Mouse (Mus musculus) CD8-positive naive resting alpha-beta T cell, adult 2 months (primary cell): Measurements from ENCODE around the gene Tekt1.
A peak's percentile ranks its signal among the peaks of the same experiment; 100 is the strongest.
"Not testable (repeated sequence)": the region's sequence is repeated elsewhere in the genome, so short reads cannot be mapped to it uniquely, and the experiment has no call there.

Experiments
- DNase-seq, 2 experiments: peaks; one replicate each; pipeline ENCODE4 v3.0.0; 2022; ENCODE audit warnings: low read depth in 2 of 2, low spot score in 2 of 2

Tekt1 gene

DNA sequence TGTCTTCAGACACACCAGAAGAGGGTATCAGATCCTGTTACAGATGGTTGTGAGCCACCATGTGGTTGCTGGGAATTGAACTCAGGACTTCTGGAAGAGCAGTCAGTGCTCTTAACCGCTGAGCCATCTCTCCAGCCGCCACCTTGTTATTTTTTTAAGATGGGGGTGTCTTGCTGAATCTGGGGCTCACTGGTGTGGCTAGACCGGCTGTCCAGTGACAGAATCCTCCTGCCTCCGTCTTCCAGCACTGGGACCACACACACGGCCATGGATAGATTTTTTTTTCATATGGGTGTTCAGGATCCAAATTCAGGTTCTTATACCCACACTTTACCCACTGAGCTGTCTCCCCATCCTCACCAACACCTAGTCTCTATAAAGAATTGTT, 19.0 kb downstream of the Tekt1 start:
- DNase-seq: not testable (repeated sequence)

DNA sequence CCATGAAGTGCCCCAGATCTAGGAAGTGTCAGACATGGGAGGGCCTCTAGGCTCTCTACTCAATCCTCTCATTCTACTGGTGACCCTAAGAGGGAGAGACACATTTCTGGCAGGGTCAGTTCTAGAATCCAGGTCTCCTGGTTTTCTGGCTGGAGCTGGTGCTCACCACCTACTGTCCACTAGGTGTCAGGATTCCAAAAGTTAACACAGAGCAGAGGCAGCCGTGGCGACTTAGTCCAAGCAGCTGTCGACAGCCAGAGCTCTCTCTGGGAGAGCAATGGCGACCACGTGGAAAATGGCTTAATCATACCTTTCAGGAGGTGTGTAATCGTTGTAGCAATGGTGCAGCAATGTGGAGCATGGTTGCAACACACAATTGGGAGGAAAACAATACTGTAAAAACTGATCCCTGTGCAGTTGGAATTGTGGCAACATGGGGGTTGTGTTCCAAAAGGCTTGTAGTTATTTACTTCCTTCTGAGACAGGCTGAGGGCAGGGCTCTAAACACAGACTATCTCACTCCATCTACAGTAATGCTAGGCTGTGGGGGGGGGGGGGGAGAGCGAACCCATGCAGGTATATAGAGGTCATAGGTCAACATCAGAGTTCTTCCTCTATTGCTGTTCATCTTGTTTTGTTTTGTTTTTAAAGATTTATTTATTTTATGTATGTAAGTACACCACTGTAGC, 19.5 kb downstream of the Tekt1 start:
- DNase-seq: no peak

DNA sequence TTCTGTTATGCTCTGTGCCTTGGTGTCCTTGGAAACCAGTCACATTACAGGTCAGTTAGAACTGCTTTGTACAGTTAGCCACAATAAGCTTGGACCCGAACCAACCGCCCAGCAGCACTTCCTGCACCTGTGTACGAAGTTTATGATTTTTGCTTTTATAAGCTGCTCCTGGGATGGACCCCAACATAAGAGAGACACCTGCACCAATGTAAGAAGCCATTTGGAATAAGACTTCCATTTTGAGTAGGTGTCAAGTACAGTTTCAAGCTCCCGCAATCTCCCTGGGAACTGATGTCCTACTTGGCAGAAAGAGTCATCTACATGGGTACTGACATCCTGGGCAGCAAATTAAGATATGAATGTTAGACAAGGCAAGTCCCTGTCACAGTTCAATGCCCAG, 22.5 kb downstream of the Tekt1 start:
- no peak for DNase-seq

DNA sequence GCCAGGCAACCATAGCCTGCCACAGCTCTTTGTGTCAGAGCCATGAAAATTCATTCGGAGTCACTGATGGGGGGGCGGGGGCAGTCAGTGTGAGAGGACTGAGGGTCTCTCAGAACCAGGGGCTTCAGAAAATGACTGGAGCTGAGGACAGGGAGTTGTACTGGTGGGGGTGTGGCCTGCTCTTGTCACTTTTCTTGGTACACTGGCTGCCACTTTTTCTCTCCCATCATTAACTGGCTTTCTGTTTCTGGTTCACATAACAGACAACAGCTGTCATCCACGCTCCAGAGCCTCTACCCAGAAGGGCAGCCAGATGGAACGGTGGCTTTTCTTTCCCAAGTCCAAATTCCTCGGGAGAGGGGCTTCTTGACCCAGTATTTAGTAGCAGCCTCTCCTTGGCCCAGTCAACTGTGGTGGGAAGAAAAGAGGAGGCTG, 23.8 kb downstream of the Tekt1 start:
- DNase-seq: no peak

DNA sequence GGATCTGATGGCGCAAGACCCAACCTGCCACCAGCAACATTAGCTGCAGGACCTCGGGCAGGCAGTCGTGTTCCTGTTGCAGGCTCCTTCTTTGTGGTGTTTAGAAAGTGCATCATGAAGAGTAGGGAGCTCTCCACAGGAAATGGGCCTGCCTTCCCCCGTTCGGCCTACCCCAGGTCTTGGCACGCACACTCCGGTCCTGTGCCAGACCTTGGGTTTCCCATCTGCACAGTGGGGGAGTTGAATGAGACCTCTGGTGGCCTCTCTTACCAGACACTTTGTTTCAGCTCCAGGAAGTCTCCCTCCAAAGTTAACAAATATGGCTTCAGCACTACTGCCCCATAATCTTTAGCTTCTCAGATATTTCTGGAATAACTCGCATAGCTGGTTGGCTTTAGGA, 25.5 kb downstream of the Tekt1 start:
- no peak for DNase-seq

DNA sequence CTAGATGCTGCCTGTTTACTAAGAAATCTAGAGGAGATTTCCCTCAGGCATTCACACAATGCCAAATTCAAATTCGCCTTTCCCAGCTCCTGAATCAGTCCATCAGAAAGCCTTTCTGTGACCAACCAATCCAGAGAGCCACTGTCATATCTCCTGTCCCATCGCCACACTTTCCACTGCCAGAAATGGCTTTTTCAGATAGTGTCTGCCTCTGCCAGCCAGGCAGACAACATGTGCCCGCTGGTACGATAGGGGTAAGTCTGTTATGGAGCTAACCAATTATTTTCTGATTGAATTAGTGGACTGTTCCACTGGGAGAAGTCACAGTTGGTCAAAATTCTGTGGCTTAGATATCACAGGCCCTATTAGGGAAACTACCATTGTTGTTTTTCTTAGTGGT, 27.6 kb downstream of the Tekt1 start:
- no peak for DNase-seq

DNA sequence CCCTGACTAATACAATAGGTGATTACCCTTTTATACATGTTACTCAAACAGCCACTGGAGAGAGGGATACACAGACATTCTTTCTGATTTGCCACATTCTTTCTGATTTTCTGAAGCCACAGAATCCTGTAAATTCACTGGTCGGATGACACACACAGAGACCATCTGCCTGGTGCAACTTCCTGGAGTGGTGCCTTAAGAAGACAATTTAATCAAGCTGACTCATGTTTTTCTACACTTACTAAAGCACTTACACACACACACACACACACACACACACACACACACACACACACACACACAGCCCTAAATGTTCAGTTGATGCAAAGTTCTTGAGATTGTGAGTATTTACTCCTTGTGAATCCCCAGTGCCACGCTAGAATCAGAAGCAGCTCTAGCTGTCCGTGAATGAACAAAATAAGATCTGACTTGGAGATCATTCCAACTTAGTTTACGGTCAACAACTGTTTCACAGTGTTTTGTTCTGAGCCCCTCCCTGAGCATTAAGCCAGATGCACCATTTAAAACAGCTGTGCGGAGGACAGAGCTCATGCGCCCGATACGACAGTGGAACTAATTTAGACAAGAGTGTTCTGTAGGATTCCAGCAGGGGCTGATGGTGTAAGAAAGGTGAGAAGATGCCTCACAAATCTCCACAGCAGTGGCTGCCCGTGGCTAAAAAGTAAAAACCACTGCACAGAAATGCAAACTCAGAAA, 29.1 kb downstream of the Tekt1 start:
- DNase-seq: no peak

DNA sequence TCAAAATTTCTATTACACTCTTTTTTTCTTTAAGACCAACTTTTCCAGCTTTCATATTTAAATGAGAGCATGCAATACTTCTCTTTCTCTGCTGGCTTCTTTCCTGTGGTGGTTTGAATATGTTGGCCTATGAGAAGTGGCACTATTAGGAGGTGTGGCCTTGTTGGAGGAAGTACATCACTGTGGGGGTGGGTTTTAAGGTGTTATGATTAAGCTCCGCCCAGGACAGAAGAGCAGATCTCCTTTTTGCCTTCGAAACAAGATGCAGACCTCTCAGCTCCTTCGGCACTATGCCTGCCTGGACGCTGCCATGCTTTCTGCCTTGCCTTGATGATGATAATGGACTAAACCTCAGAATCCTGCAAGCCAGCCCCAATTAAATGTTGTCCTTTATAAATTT, 36.5 kb downstream of the Tekt1 start:
- DNase-seq: no peak

DNA sequence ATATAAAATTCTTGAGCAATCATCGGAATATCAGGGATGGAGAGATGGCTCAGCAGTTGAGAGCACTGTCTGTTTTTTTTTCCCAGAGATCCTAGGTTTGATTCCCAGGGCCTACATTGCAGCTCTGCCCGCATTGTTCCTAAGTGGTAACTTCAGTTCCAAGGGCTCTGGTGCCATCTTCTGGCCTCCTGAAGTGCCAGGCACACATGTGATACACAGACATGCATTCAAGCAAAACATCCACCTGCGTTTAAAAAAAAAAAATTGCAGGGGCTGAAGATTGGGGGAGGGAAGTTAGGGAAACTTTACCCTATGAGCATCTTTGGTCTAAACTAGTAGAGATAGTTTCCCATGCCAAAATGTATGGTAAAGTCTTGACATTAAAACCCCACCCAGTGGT, 37.8 kb downstream of the Tekt1 start:
- DNase-seq: no peak

DNA sequence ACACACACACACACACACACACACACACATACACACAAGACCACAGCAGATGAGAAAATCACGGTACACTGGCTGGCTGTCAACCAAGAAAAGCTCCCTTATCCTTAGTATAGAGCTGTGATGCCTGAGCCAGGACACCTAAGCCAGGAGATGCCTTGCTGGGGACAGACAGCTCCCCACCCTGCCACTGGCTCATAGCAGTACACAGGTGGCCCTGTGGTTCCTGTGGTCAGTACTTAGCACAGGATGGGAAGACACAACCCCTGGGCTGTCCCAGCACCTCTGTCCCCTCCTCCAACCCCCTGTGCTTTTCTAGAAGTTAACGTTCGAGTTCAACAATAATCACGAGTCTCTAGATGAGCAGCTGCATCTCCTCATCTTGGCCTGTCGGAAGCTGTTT, 44.2 kb downstream of the Tekt1 start:
- DNase-seq: no peak

DNA sequence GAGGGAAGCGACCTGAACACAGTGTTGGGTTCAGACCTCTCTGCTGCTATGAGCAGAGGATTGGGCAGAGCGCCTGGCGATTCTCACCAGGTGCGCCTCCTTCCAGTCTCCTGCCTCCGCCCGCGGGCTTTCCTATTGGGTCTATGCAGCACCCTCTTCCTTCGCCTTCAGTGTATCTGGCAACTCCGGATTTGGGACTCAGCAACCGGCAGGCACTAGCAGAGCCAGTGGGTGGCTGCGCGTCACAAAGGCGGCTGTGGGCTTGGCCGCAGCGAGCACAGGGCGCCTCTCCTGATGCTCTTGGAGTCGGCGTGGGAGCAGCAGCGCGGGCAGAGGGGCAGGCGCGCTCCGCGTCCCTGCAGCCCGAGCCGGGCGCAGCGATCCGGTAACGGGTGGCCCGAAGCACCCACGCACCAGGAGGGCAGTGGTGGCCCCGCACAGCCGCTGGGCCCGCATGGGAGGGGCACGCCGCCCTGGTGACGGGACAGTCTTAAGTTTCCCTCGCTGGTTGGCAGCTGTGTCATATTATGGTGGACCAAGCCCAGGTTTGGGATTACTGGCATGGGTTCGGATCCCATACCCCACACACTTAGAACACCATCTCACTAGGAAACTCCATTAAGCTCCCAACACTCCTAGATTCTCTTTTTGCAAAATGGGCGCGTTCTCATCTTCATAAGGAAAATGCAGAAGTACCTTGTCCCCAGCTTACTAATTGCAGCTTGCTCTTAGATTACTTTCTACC, 47.9 kb downstream of the Tekt1 start, which contains the start of gene Fbxo39:
Gene Fbxo39 (plus strand): TSS at position 294 of the 745 bp plus-strand sequence.
- no peak for DNase-seq

DNA sequence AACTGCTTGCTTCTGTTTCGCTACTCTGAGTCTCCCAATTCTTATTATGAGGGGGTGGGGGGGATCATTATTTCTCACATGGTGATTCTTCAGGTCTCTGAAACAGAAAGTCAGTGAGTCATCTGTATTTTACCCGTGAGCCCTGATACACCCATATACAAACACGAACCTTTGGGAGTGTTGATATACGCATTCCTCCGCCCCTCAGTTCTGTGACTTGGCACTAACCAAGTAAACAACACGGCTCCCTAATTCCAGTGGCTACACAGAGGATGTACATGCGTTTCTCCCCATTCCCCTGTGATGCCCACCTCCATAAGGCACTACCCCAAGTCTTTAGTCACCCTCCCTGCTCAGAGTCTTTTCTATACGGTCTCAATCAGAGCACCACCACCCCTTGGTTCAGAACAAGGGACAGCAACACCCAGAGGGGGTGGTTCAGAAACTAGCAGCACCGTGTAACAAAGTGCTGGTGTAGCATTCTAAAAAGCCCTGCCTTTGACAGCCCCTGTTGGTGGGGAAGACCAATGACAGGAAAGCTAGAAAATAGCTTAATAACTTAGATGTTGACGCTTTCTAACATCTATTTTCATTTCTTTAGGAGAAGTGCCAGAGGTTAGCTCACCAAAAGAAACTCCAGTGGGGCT, 50.8 kb downstream of the Tekt1 start:
- no peak for DNase-seq

DNA sequence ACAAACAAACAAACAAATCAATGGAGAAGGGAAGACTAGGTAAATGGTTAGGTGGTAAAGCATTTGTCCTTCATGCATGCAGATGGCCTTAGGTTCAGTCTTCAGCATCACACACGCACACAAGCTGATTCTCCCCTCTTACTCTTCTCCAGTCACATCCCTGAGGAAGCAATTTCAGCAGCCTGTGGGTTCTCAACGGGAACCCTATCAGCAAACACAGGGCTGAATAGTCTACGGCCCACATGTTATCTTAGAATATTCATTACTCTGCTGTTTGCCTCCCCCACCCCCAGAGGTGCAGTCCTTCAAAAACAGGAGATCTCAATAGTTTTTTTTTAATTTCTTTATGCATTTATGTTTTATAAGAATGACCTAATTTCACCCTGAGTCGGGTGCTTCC, 51.8 kb downstream of the Tekt1 start:
- DNase-seq: no peak

DNA sequence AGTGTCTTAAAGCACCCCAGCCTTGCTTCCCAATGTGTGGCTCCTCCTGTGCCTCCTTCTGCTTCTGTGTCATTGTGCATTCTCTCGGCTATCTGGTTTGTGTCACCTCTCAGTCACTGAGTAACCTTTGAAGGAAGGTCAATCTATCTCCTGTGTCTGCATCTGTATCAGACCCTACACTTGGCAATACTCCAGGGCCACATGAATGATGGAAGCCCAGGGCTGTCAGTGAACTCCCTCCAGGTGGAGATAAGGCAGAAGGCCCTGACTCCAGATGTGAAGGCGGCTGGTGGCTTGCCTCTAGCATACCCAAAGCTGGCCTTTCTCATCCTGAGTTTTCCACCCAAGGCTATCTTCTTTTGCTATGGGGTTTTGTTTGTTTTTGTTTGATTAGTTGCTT, 53.3 kb downstream of the Tekt1 start:
- no peak for DNase-seq

DNA sequence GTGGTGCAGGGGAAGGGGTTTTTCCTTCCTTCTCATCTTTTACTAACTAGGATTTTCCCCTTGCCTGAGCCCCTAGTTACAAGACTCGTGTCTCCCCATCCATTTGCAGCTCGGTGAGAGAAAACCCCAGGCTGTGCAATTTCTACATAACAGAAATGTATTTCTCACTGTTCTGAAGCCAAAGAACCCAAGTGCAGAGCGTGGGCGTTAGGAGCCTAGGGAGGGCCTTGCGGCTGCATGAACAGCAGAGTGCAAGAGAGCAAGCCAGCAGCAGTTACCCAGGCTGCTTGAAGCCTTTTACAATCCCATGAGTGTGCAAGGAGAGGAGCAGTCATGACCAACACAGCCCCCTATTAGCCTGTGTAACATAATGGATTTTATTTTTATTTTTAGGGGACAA, 54.8 kb downstream of the Tekt1 start:
- no peak for DNase-seq

DNA sequence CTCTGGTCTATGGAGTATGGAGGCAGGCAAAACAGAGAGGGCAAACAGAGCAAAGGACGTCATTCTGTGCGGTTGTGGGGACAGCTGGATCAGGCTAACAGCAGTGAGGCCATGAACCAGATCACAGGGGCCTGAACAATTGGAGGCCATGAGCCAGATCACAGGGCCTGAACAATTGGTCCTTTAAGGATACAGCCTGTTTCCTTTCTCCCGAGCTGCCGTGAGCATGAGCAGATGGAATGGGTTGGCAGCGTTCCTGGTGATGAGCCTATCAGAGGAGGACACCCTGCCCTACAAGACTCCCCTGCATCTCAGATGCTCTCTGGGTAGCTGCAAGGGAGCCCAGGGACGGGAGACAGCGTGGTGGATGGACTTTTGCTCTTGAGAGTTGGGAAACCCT, 60.0 kb downstream of the Tekt1 start:
- DNase-seq: no peak

DNA sequence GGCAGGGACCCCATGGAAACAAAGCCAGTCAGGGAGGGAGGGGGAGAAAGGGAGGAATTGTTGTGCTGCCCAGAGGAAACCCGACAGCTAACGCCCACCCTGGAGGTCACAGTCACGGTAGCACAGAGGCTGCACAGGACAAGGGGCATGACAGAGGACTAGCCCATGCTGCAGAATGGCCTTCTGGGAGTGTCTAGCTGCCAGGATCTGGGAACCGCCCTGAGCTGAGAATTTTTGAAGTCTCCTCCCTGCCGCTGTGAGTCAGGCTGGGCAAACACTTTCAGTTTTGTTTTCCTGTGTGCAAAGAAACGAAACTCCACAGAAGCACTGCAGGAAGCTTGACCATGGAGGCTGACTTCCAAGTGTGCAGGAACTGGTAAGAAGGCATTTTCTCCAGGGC, 60.9 kb downstream of the Tekt1 start, which contains the start of gene Xaf1:
Gene Xaf1 (plus strand): TSS at position 296 of the 400 bp plus-strand sequence.
- DNase-seq: peak; percentile 10 to 34
